Comparison of ENCODE assay signal across 9 mouse cellular contexts in genomic region chr1:82634545-82635253, GRCm38 (mm10). TPM values are rescaled to one million over a fixed set of nuclear protein-coding genes. Genes with fewer than 3 reads are reported as not detected.
DNase-seq lines count a peak whose midpoint lies in the region; ATAC-seq lines count a peak whose summit lies in the region.
"Had no signal": no experiment of that assay in that cellular context is flagged by ENCODE, and none has a peak within 500 bp of the region (broad histone marks: within the 10 kb centered on the region; RNA-seq: fewer than 3 reads in every experiment).

No protein-coding gene starts in this region.

- peak; percentile 71 for ATAC-seq in midbrain, embryonic 13.5 days
- ATAC-seq in midbrain, embryonic 11.5 days (ENCODE audit: low FRiP score): no peak

- no peak overlapping the region for H3K4me3 ChIP-seq in midbrain, embryonic 13.5 days (replicated peaks)
- H3K4me3 ChIP-seq in midbrain, embryonic 11.5 days (ENCODE audit: low read depth, low read length): no peak overlapping the region

- no peak for DNase-seq in midbrain, embryonic 11.5 days (ENCODE audit: low spot score, missing footprints)
- DNase-seq in cerebellum, postnatal 25 days: peak; percentile 72 to 82
- DNase-seq in heart, adult 9 months (ENCODE audit: low spot score in 2 of 2): peak; percentile 28 to 49
- DNase-seq in kidney, postnatal 36 days: peak; percentile 96 to 97
- DNase-seq in lung, postnatal 25 days (ENCODE audit: low spot score): peak; percentile 59
- DNase-seq in testis, postnatal 14 days (ENCODE audit: low spot score): peak; percentile 61
- DNase-seq in thymus, postnatal 10 days (ENCODE audit: low spot score in 2 of 2): no peak

- no peaks in the 10 kb centered on the region for H3K36me3 ChIP-seq in midbrain, embryonic 13.5 days
- H3K36me3 ChIP-seq in midbrain, embryonic 11.5 days (ENCODE audit: control insufficient read depth, insufficient read depth, low read length): no peaks in the 10 kb centered on the region

- H3K9me3 ChIP-seq in midbrain, embryonic 13.5 days: no peaks in the 10 kb centered on the region
- H3K9me3 ChIP-seq in midbrain, embryonic 11.5 days (ENCODE audit: control insufficient read depth, low read length): no peaks in the 10 kb centered on the region

- H3K4me2 ChIP-seq in midbrain, embryonic 13.5 days (replicated peaks): no peak overlapping the region
- no peak overlapping the region for H3K4me2 ChIP-seq in midbrain, embryonic 11.5 days

- no peaks in the 10 kb centered on the region for H3K27me3 ChIP-seq in midbrain, embryonic 13.5 days
- H3K27me3 ChIP-seq in midbrain, embryonic 11.5 days (ENCODE audit: control insufficient read depth, insufficient read depth, low read length): no peaks in the 10 kb centered on the region

- no peak overlapping the region for H3K9ac ChIP-seq in midbrain, embryonic 13.5 days (replicated peaks)
- H3K9ac ChIP-seq in midbrain, embryonic 11.5 days (ENCODE audit: low read length): no peak overlapping the region

- H3K27ac ChIP-seq in midbrain, embryonic 13.5 days: no peak overlapping the region
- no peak overlapping the region for H3K27ac ChIP-seq in midbrain, embryonic 11.5 days (ENCODE audit: low read depth, low read length)
- H3K27ac ChIP-seq: macrophage had no signal

- H3K4me1 ChIP-seq in midbrain, embryonic 13.5 days (replicated peaks): 0 out of 2 replicates have a peak, but pooled peaks cover 3% of the 10 kb centered on the region
- H3K4me1 ChIP-seq in midbrain, embryonic 11.5 days (ENCODE audit: control insufficient read depth, insufficient read depth, low read length): no peaks in the 10 kb centered on the region

- WGBS in midbrain, embryonic 13.5 days: 83% methylated on average over 19 of the region's 19 CpGs
- 89% methylated on average over 19 of the region's 19 CpGs for WGBS in midbrain, embryonic 11.5 days

RNA-seq across cellular contexts. Expression of gene Col4a3, which starts 48.0 kb away (rescaled TPM):
- 0.09 and 0.14 TPM in 2 replicates for polyA plus RNA-seq in midbrain, embryonic 13.5 days (2015; fragmentation: Nextera tagmentation; extraction: Ambion mirVana)
- 0.10 and 0.11 TPM in 2 replicates for polyA plus RNA-seq in midbrain, embryonic 11.5 days (2014; fragmentation: Nextera tagmentation; extraction: Ambion mirVana)
- polyA plus RNA-seq: macrophage had no signal

RNA-seq across cellular contexts. Expression of gene Col4a4, which starts 48.0 kb away (rescaled TPM):
- polyA plus RNA-seq in midbrain, embryonic 13.5 days (2015; fragmentation: Nextera tagmentation; extraction: Ambion mirVana): 0.05 and 0.09 TPM in 2 replicates
- 0.04 and 0.07 TPM in 2 replicates for polyA plus RNA-seq in midbrain, embryonic 11.5 days (2014; fragmentation: Nextera tagmentation; extraction: Ambion mirVana)
- polyA plus RNA-seq: macrophage had no signal

Comparison
In these comparisons a context has a peak if more than half of its experiments do, and no peak if none do; other contexts are left out.
1. DNase-seq: peak in cerebellum, postnatal 25 days (2 of 2), heart, adult 9 months (2 of 2), kidney, postnatal 36 days (2 of 2), lung, postnatal 25 days (single experiment) and testis, postnatal 14 days (single experiment); none in midbrain, embryonic 11.5 days (single experiment) and thymus, postnatal 10 days (0 of 2).